Mouse (Mus musculus) liver, embryonic 14 days (tissue): ENCODE results near the gene Stim1. TPM values are rescaled to one million over a fixed set of nuclear protein-coding genes. Genes with fewer than 3 reads are reported as not detected.

Experiments used
- polyA plus RNA-seq: library from polyadenylated mRNA; depleted of rRNA; stranded (reverse); fragments of >200 nt; gene quantifications from 2 replicates; pipeline ENCODE4 v1.2.3, GENCODE M21; 2012; rRNA removed

The Stim1 gene
- polyA plus RNA-seq: 7.8 and 7.9 TPM in 2 replicates

GRCm38 (mm10) chr7:102267601-102268394, at the start of gene Stim1:
Stim1 (plus strand) TSS chr7:102267806.

GRCm38 (mm10) chr7:102255954-102256353, 11.7 kb upstream of the Stim1 start, which contains the start of gene Rhog:
Rhog (minus strand) TSS chr7:102256054.

GRCm38 (mm10) chr7:102441657-102442391, 174.2 kb downstream of the Stim1 start, which contains the start of gene Rrm1:
Rrm1 (plus strand) TSS chr7:102441695.

GRCm38 (mm10) chr7:102481579-102481978, 214.0 kb downstream of the Stim1 start, which contains the start of gene Olfr543:
Olfr543 (minus strand) TSS chr7:102481679.

Other genes with a start within 250 kb of the Stim1 start
- gene Il18bp, start 249.1 kb upstream of the Stim1 start, polyA plus RNA-seq: 9.0 and 12.3 TPM in 2 replicates
- 17.6 and 17.7 TPM in 2 replicates for gene Rnf121, start 202.3 kb upstream of the Stim1 start, polyA plus RNA-seq
- gene Xndc1, start 202.3 kb upstream of the Stim1 start, polyA plus RNA-seq: 15.5 and 16.8 TPM in 2 replicates
- gene Xntrpc, start 202.1 kb upstream of the Stim1 start, polyA plus RNA-seq: 0.98 and 1.3 TPM in 2 replicates
- 0.06 TPM in 1 of 2 replicates, not detected in the other for gene Trpc2, start 184.7 kb upstream of the Stim1 start, polyA plus RNA-seq
- gene Art1, start 166.1 kb upstream of the Stim1 start, polyA plus RNA-seq: 0.03 and 0.41 TPM in 2 replicates
- 0.09 and 0.16 TPM in 2 replicates for gene Art5, start 158.3 kb upstream of the Stim1 start, polyA plus RNA-seq
- gene Chrna10, start 151.0 kb upstream of the Stim1 start, polyA plus RNA-seq: 0.01 TPM in 1 of 2 replicates, not detected in the other
- 8.2 and 10.7 TPM in 2 replicates for gene Nup98, start 57.6 kb upstream of the Stim1 start, polyA plus RNA-seq
- gene Pgap2, start 57.6 kb upstream of the Stim1 start, polyA plus RNA-seq: 13.1 and 14.6 TPM in 2 replicates
- 22.4 and 34.0 TPM in 2 replicates for gene Rhog, start 11.8 kb upstream of the Stim1 start, polyA plus RNA-seq
- gene Rrm1, start 173.9 kb downstream of the Stim1 start, polyA plus RNA-seq: 127 and 130 TPM in 2 replicates
- gene Olfr543, start 213.9 kb downstream of the Stim1 start, polyA plus RNA-seq: not detected in 2 replicates
- gene Olfr544, start 220.5 kb downstream of the Stim1 start, polyA plus RNA-seq: not detected in 2 replicates
- gene Olfr545, start 231.8 kb downstream of the Stim1 start, polyA plus RNA-seq: not detected in 2 replicates